Mouse (Mus musculus) brain, embryonic 18.5 days (tissue): ENCODE results near the gene Copa.

Experiments used
- DNase-seq: peaks from one replicate; pipeline ENCODE4 v3.0.0-alpha.2; 2012; ENCODE audit warnings: low read depth, low spot score

Copa gene

DNA sequence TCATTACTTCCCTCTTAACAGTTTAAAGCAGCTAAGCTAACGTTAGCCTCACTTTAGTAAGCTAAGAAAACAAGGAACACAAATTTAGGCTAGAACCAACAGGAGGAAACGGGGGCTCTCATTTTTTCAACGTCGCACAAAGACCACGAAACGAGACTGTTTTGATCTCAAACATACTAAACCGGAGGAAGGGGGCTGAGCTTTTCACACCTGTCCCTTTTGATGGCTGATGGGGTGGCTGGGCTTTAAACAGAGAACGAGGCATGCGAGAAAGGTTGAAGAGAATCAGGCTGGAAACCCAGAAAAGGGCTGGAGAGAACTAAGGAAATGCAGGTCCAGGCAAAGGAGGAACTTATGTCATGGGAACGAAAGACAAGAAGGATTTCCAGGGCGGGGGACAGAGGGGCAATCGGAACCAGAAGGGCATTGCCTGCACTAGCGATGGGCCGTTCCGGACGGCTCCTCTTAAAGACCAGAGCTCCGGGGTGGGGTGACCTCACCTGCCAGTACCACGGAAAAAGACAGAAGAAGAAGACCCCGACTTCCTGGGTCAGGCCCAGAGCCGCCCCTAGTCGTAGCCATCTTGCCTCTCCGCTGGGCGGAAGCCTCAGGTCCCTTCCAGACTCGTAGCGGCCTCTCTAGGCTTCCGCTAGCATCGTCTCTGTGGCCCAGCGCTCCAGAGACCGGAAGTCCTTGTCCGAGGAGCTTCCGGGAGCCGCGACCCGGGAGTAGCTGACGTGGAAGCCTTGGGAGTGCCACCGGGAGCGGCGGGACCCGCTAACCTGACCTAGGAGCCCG is at the start of gene Copa, which contains the start of gene Ncstn:
Copa (plus strand) TSS at position 429 of the 798 bp plus-strand sequence.
Ncstn (minus strand) TSS at position 695 of the 798 bp plus-strand sequence.
- DNase-seq = peak; percentile 90

DNA sequence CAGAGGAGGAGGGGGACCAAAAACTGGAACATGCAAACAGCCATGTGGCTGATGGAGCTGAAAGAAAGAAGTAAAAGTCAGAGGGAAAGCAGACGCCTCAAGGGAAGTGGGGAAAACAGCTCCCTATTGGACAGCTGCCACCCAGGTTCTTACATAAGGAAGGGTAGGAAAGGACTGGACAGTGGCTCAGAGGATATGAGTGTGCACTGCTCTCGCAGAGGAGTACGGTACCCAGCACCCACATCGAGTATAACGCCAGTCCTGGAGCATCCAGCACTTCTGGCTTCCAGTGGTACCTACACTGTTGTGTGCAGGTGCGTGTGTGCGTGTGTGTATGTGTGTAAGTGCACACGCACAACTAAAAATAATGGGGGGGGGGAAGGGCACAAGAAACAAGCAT is 35.9 kb upstream of the Copa start:
- DNase-seq = no peak

DNA sequence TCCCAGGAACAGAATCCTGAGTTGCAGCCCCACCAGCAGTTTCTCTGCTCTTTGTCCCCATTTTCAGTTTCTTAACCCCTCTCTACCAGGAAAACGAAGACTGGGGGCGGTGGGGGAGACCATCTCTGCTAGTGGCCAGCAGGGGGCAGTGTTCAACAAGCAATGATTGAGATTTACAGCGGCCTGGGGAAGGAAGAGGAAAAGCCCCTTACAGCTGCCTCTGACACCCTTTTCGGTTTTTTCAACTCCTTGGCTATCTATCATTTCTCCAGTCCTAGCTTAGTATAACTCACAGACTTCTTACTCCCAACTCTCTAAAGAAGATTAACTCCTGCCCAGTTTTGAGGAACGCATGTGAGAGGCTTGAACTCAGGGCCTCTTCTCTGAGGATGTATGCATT is 35.4 kb upstream of the Copa start:
- no peak for DNase-seq

GRCm38 (mm10) chr1:172048241-172048734 is 34.0 kb upstream of the Copa start:
- DNase-seq = no peak

DNA sequence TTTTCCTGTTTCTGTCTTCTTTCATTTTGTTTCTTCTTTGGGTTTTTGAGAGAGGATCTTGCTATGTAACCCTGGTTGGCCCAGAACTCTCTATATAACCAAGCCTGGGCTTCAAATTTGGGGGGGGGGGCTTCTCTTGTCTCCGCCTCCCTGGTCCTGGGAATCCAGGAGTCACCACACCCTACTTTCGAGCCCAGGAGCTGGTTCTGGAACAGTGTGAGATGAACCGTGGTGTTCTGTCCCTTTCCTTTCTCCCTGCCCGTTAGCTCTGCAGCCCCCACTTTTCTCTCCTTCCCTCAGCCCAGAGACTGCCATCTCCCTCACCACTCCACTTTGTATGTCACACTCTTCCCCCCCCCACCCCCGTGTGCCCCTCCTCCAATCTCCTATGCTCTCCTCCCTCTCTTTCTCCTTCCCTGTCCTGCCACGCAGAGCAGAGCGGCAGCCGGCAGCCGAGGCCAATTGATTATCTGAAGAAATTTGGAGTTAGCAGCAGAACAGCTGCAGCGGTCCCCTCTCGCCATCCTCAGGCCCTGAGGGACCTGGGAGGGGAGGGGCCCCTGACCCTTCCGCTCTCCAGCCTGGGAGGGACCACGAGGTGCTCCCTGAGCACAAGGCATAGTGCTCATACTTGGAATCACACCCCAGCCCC is 33.1 kb upstream of the Copa start:
- DNase-seq = no peak

DNA sequence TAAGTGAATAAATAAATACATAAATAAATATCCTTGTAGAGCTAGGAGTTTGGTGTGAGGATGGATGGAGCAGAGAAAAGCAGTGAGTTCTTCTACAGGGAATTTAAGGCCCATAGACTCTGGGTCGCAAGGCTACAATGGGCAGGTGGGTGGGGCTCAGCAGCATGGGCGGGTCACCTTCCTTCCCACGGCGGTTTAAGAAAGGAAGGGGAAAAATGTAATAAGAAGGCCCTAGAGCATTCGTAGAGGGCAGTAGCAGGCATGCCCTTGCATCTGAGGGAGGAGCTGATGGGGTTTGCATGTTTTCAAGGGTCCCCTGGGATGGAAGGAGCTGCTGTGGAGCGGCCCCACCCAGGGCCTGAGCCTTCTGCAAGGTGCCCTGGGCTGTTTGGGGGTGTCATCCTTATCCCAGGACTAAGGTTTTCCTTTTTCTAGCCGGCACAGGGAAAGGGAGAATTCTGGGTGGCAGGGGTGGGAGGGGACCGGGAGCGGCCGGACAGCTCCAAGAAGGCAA is 29.5 kb upstream of the Copa start:
- no peak for DNase-seq

GRCm38 (mm10) chr1:172053541-172054440 is 28.5 kb upstream of the Copa start:
- no peak for DNase-seq

GRCm38 (mm10) chr1:172056251-172056650 is 26.1 kb upstream of the Copa start:
- DNase-seq = no peak

GRCm38 (mm10) chr1:172057491-172057921 is 24.8 kb upstream of the Copa start, which contains the start of gene Nhlh1:
Nhlh1 (minus strand) TSS chr1:172057573.
- DNase-seq = no peak

GRCm38 (mm10) chr1:172058321-172058720 is 24.0 kb upstream of the Copa start:
- DNase-seq = no peak

DNA sequence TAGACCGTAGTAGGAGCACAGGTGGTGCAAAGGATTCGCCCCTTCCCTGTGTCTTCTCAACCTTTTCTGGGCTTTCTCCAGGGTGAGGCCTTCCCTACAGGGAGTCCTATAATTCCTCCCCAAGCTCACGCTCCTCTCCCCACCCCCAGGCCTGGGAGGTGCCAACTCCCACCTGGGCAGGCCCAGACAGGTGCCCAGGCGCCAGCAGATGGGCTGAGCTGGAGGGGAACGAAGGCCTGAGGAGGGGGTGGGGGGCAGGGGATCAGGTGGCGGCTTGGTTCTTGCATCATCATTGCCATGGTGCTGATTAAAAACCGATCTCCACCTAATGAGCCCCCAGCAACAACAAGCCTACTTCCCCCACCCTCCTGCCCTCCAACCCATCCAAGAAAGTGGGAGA is 23.5 kb upstream of the Copa start:
- no peak for DNase-seq

DNA sequence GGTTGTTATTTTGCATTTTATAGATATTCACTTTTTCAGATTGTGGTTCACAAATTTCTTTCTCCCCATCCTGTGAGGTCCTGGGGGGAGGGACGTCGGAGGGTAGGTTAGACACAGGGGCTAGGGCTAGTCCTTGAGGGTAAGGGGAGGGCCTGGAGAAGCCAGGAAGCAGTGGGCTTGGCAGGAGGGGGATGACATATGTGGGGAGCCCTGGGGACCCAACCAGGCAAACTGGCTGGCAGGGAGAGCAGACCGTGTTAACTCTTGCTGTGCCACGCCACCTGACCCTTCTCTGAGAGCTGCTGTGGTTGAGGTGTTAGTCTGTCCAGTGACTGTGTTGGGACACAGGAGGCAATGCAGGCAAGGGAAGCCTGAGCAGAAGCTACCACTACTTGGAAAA is 21.7 kb upstream of the Copa start:
- DNase-seq = no peak

DNA sequence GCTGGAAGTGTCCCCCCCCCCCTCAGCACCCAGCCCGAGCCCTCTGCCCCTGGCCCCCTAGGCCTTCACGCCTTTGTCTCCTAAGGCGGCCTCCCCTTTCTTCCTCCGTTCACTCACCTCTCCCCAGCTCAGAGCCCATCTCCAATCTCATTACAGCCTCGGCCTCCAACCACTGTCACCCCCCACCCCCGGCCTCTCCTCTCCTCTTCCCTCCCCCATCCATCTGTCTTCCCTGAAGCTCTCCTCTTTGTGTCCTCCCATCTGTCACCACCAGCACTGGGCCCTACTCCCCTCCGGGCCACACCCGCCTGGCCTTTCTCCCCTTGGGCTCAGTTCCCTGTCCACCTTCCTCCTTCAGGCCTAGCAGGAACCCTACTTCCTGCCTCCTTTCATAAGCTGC is 21.1 kb upstream of the Copa start:
- no peak for DNase-seq

DNA sequence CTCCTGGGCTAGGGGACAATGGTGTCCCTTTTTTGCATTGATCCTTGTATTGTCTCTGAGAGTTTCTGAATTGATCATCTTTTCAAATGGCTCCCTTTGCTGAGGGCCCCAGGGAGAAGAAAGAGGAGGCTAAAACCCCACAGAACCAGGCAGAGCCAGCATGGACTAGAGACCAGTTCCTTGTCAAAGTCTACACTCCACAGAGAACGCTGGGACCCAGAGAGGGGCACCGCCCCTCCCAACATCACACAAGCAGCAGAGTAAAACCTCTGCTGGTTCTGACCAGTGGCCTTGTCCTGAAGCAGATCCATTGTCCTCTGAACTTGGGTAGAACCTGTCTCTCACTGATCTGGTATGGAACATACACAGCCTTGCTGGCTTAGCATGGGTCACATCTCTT is 20.2 kb upstream of the Copa start:
- no peak for DNase-seq

- DNase-seq = no peak
Observed at GRCm38 (mm10) chr1:172063291-172064023, 18.9 kb upstream of the Copa start.

GRCm38 (mm10) chr1:172064613-172065141 is 17.7 kb upstream of the Copa start:
- DNase-seq = no peak

- no peak for DNase-seq
Observed at GRCm38 (mm10) chr1:172070227-172070626, 12.1 kb upstream of the Copa start.

DNA sequence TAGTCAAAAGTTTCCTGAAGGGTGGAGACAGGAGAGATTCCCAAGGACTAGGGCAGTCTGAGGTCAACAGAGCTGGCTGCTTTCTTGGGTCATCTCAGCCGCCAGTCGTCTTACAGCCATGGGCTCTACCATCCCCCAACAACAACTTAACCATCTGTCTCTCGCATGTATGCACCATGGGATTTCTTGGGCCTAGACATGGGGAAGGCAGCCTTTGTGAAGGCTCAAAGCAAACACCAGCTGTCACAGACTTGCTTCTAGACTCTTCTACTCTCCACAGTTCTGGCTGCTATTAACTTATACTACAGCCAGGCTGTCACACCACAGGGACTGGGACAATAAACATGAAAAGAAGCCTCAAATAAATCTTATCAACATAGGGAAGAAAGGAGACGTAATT is 10.8 kb upstream of the Copa start:
- DNase-seq = no peak

GRCm38 (mm10) chr1:172072604-172073003 is 9.7 kb upstream of the Copa start:
- DNase-seq = no peak

GRCm38 (mm10) chr1:172077981-172078380 is 4.3 kb upstream of the Copa start:
- no peak for DNase-seq
